Mouse (Mus musculus): ENCODE measurements around the gene Pitx3. TPM values are rescaled to one million over a fixed set of nuclear protein-coding genes. Genes with fewer than 3 reads are reported as not detected.
"Not testable (repeated sequence)": the region's sequence is repeated elsewhere in the genome, so short reads cannot be mapped to it uniquely, and the experiment has no call there.

Pitx3 gene
- total RNA-seq (2022): 1 to 10 TPM in 2 of 4 experiments, under 1 TPM in 2; 0.34 to 1.7 (median 1.1) TPM

- peak; percentile 14 for DNase-seq (ENCODE audit: low spot score)
Measured at GRCm38 (mm10) chr19:46147511-46148371, at the start of gene Pitx3. Pitx3 (minus strand) TSS chr19:46148326.

- no peak for DNase-seq (ENCODE audit: low spot score)
Measured at GRCm38 (mm10) chr19:46187203-46187602, 39.1 kb upstream of the Pitx3 start.

DNA sequence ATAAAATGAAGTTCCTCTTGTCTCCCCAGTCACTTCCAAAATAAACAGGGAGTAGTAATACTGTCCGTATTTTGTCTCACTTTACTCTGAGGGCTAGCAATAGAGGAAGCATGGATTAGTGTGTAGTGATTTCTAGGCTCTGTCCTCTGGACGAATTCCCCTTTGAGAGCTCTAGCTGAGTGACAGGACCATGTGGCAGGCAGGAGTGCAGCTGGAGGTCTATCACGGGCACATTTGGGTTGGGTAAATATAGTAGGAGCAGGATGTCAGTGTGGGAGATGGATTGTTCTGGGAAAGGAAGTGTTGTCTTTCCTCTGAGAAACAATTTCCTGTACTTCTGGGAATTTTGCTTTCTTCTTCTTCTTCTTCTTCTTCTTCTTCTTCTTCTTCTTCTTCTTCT, 38.5 kb upstream of the Pitx3 start:
- DNase-seq (ENCODE audit: low spot score): peak; percentile 47

- DNase-seq (ENCODE audit: low spot score): no peak
Measured at GRCm38 (mm10) chr19:46182241-46182640, 34.1 kb upstream of the Pitx3 start.

DNA sequence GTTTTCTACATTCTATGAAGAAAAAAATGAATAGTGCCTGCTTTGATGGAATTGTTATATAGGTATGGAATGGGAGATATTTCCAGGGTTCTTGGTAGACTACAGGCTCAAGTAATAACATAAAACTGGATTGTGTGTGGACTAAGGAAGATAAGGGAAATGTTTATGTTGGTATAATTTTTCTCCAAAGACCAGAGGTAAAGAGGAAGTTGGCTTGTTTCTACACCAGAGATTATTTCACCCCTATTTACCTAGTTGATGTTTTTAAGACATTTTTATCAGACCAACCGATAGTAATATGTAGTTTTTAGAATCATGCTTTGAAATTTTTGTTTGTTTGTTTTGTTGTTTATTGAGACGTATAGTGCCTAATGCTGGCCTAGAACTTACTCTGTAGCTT, 32.1 kb upstream of the Pitx3 start:
- DNase-seq (ENCODE audit: low spot score): no peak

GRCm38 (mm10) chr19:46177046-46177445, 28.9 kb upstream of the Pitx3 start:
- DNase-seq (ENCODE audit: low spot score): no peak

GRCm38 (mm10) chr19:46175173-46175572, 27.0 kb upstream of the Pitx3 start:
- no peak for DNase-seq (ENCODE audit: low spot score)

DNA sequence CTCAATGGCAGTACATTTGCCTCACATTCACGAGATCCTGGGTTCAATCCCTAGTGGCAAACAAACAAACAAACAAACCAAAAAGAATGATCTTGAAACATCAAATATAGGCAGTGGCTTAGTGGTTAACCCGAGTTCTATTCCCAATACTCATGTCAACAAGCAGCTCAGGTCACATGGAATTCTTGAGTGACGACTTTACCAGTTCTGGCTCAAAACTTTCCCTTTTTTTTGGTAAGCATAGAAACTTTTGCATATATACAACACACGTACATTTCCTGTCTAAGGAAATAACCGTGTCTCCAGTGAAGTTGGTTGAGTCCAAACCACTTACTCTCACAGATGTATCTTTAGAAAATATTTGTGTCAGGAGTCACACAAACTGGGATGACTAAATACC, 24.4 kb upstream of the Pitx3 start:
- no peak for DNase-seq (ENCODE audit: low spot score)

- no peak for DNase-seq (ENCODE audit: low spot score)
Measured at GRCm38 (mm10) chr19:46169913-46170312, 21.8 kb upstream of the Pitx3 start.

DNA sequence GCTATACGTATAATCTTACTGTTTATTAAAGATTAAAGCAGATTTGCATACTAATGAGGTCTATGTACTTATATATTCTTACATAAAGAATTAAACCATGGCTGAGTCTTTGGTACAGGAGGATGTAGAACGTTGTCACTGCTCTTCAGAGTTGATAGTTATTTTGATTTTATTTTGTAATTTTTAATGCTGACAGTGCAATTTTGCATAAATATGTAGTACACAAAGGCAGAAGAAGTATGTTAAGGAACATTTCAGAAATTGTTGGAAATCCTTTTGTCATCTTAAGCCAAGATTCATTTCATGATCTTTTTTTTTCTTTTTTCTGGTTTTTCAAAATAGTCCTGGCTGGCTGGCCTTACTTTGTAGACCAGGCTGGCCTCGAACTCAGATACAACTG, 21.3 kb upstream of the Pitx3 start:
- no peak for DNase-seq (ENCODE audit: low spot score)

GRCm38 (mm10) chr19:46167169-46167568, 19.0 kb upstream of the Pitx3 start:
- not testable (repeated sequence) for DNase-seq (ENCODE audit: low spot score)

DNA sequence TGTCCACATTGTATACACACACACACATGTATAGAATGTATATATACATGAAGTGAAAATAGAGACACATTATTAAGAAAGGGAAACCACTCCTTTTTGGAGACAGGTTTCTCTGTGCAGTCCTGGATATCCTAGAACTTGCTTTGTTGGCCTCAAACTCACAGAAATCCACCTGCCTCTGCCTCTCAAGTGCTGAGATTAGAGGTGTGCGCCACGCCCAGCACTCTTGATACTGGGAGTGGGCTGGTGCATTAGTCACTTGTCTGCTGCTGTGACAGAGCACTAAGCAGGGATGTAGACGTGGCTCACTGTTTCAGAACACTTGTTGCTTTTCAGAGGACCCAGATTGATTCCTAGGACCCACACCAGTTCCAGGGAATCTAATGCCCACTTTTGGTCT, 17.8 kb upstream of the Pitx3 start:
- DNase-seq (ENCODE audit: low spot score): no peak

GRCm38 (mm10) chr19:46152127-46152803, 4.1 kb upstream of the Pitx3 start, which contains the start of gene Gbf1:
Gbf1 (plus strand) TSS chr19:46152509.
- peak; percentile 99 for DNase-seq (ENCODE audit: low spot score)

DNA sequence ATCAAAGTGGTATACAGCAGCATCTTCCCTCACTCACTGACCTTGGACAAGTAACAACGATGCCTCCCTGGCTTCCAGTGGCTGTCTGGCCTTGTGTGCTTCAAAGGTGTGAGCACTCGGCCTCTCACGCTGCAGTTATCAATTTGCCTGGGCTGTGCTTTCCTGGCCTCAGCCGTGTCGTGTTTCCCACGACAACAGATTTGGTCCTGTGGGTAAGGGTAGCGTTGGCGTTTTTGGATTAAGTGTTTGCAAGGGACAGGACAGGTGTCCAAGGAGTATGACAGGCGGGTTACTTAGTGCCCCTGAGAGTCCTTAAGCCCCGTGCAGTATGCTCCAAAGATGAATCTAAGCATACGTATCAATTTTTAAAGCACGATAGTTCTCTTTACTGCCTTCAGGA, 965 bp upstream of the Pitx3 start:
- DNase-seq (ENCODE audit: low spot score): no peak

GRCm38 (mm10) chr19:46148372-46148760, 240 bp upstream of the Pitx3 start:
- DNase-seq (ENCODE audit: low spot score): peak; percentile 85

GRCm38 (mm10) chr19:46141091-46141490, 7.0 kb downstream of the Pitx3 start:
- DNase-seq (ENCODE audit: low spot score): no peak

GRCm38 (mm10) chr19:46140324-46140723, 7.8 kb downstream of the Pitx3 start:
- no peak for DNase-seq (ENCODE audit: low spot score)

GRCm38 (mm10) chr19:46136639-46137580, 11.2 kb downstream of the Pitx3 start:
- DNase-seq (ENCODE audit: low spot score): peak; percentile 59

GRCm38 (mm10) chr19:46135789-46136638, 12.1 kb downstream of the Pitx3 start:
- peak; percentile 28 for DNase-seq (ENCODE audit: low spot score)

DNA sequence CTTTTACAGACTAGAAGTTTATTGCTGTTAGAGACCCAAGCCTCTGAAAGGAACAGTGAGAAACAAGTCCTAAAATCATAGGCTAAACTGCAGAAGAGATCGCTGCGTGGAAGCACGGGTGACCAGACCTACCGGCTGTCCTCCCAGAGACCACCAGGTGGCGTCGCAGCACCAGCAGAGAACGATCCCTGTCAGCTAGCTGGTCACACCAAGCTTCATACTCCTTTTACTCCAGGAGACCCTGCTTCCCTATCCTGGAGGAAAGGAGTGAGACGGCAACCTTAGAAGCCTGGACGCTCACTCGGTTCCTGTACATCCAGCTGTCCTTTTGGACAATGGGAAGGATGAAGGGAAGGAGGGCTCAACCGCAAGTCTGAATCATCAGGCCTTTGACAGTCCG, 12.8 kb downstream of the Pitx3 start:
- peak; percentile 88 for DNase-seq (ENCODE audit: low spot score)

- DNase-seq (ENCODE audit: low spot score): no peak
Measured at GRCm38 (mm10) chr19:46132577-46132976, 15.5 kb downstream of the Pitx3 start.

All from heart, adult 8-10 months (tissue).